Mouse (Mus musculus) erythroblast, embryonic 14.5 days (primary cell): ENCODE data around the gene Pitpnm1. TPM values are rescaled to one million over a fixed set of nuclear protein-coding genes. Genes with fewer than 3 reads are reported as not detected.
"Not testable (repeated sequence)": the region's sequence is repeated elsewhere in the genome, so short reads cannot be mapped to it uniquely, and the experiment has no call there.

Experiments used
- H3K27me3 ChIP-seq: 2 replicates; pipeline ENCODE4 v1.6.1; 2012; ENCODE audit warnings: inconsistent platforms; ENCODE audit not compliant: control insufficient read depth
- H3K36me3 ChIP-seq: 2 replicates; pipeline ENCODE4 v1.6.1; 2012; ENCODE audit warnings: mild to moderate bottlenecking, inconsistent platforms; ENCODE audit not compliant: control insufficient read depth
- H3K4me1 ChIP-seq: 2 replicates; pipeline ENCODE4 v1.6.1; 2012; ENCODE audit warnings: inconsistent platforms; ENCODE audit not compliant: control insufficient read depth
- H3K4me3 ChIP-seq: replicated peaks from 2 replicates; pipeline ENCODE3; 2012; ENCODE audit warnings: moderate library complexity, mild to moderate bottlenecking, inconsistent platforms
- H3K9me3 ChIP-seq: 2 replicates; pipeline ENCODE4 v1.6.1; 2012; ENCODE audit warnings: low read length, inconsistent platforms, mixed read lengths; ENCODE audit not compliant: control insufficient read depth
- GATA1 ChIP-seq: IDR thresholded peaks from 2 replicates; pipeline ENCODE4 v1.6.1; 2012; ENCODE audit warnings: low read length, inconsistent platforms, mixed read lengths
- TAL1 ChIP-seq: IDR thresholded peaks from 3 replicates; pipeline ENCODE4 v1.6.1; 2012; ENCODE audit warnings: low read length, inconsistent platforms, mixed read lengths
- polyA plus RNA-seq: library from polyadenylated mRNA; stranded (reverse); fragments of >175 nt; gene quantifications from 2 replicates; pipeline ENCODE4 v1.2.3, GENCODE M21; 2012

Gene Pitpnm1
- polyA plus RNA-seq, 1 experiment: 0.94 TPM

GRCm38 (mm10) chr19:4066877-4067276 lies 32.9 kb upstream of the Pitpnm1 start:
- Histone ChIP-seq H3K36me3 (no peaks in the 10 kb centered on the region), H3K9me3 (no peaks in the 10 kb centered on the region), H3K4me3 (no peak overlapping the region), H3K4me1 (peaks cover 6% of the 10 kb centered on the region), H3K27me3 (peaks cover 9% of the 10 kb centered on the region)
- TF ChIP-seq GATA1 (no peak), TAL1 (no peak)

DNA sequence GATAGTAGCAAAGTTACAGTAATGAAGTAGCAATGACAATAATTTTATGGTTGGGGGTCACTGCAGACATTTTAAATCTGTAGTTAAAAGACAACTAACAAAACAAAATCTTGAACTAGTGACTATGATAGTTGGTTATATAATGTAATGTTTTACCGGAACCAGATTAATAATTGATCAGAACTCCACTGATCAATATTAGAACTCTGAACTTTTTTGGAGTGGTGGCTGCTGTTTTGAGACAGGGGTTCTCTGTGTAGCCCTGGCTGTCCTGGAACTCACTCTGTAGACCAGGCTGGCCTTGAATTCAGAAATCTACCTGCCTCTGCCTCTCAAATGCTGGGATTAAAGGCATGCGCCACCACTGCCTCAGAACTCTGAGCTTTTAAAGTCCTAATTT lies 31.6 kb upstream of the Pitpnm1 start:
- not testable (repeated sequence) for H3K36me3 ChIP-seq, H3K4me1 ChIP-seq

GRCm38 (mm10) chr19:4068717-4069410 lies 30.9 kb upstream of the Pitpnm1 start:
- Histone ChIP-seq H3K4me1 (peaks cover 6% of the 10 kb centered on the region), H3K9me3 (no peaks in the 10 kb centered on the region), H3K27me3 (peaks cover 9% of the 10 kb centered on the region), H3K4me3 (no peak overlapping the region), H3K36me3 (no peaks in the 10 kb centered on the region)
- no peak for TF ChIP-seq GATA1
- no peak for TF ChIP-seq TAL1

More for the DNA sequence above, 31.6 kb upstream of the Pitpnm1 start:
- not testable (repeated sequence) for H3K4me3 ChIP-seq, H3K27me3 ChIP-seq, H3K9me3 ChIP-seq

DNA sequence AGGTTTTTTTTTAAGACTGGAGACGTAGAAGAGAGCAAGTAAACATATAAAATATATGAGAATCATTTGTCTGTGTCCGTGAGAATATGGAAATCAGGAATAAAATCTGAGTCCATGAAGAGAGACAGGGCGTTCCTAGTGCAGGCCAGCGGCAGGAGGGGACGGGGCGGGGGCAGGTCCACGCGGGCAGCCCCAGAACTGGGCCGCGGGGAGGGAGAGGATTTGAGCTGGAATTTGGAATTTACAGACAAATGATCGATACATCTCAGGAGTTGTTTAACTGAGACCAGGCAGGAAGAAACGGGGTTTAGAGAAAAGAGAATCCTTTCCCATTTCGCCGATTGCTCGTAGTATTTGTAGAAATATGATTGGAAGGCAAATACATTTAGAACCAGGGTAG lies 29.5 kb upstream of the Pitpnm1 start:
- Histone ChIP-seq H3K4me1 (peaks cover 3% of the 10 kb centered on the region), H3K4me3 (no peak overlapping the region), H3K9me3 (no peaks in the 10 kb centered on the region), H3K27me3 (peaks cover 9% of the 10 kb centered on the region), H3K36me3 (no peaks in the 10 kb centered on the region)
- TF ChIP-seq TAL1 (no peak), GATA1 (no peak)

DNA sequence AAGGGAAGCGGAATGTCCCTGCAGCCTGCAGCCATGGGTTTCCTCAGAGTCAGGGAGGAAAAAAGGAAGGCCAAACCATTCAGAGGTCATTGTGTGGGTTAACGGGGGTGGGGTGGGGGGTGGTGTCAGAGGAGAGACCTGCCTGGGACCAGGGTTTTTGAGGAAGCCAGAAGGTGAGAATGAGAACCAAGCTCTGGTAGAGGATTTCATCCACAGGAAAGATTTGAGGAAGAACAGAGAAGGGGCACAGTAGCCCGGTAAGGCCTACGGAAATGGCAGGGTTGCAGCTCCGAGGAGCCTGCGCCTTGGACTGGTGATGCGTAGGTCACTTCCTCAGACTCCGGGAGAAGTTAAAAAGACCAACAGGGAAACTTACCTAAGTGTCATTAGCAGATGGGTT lies 29.0 kb upstream of the Pitpnm1 start:
- TF ChIP-seq TAL1: no peak
- TF ChIP-seq GATA1: no peak
- H3K27me3 ChIP-seq: peaks cover 9% of the 10 kb centered on the region
- no peaks in the 10 kb centered on the region for H3K9me3 ChIP-seq
- H3K4me3 ChIP-seq: no peak overlapping the region
- peaks cover 3% of the 10 kb centered on the region for H3K4me1 ChIP-seq
- no peaks in the 10 kb centered on the region for H3K36me3 ChIP-seq

GRCm38 (mm10) chr19:4071406-4071805 lies 28.4 kb upstream of the Pitpnm1 start:
- no peaks in the 10 kb centered on the region; the same call in 1 of the 2 replicates for H3K9me3 ChIP-seq
- no peak overlapping the region for H3K4me3 ChIP-seq
- peaks cover 9% of the 10 kb centered on the region for H3K27me3 ChIP-seq
- H3K4me1 ChIP-seq: peaks cover 3% of the 10 kb centered on the region
- no peaks in the 10 kb centered on the region for H3K36me3 ChIP-seq
- no peak for TF ChIP-seq GATA1
- TF ChIP-seq TAL1: no peak

DNA sequence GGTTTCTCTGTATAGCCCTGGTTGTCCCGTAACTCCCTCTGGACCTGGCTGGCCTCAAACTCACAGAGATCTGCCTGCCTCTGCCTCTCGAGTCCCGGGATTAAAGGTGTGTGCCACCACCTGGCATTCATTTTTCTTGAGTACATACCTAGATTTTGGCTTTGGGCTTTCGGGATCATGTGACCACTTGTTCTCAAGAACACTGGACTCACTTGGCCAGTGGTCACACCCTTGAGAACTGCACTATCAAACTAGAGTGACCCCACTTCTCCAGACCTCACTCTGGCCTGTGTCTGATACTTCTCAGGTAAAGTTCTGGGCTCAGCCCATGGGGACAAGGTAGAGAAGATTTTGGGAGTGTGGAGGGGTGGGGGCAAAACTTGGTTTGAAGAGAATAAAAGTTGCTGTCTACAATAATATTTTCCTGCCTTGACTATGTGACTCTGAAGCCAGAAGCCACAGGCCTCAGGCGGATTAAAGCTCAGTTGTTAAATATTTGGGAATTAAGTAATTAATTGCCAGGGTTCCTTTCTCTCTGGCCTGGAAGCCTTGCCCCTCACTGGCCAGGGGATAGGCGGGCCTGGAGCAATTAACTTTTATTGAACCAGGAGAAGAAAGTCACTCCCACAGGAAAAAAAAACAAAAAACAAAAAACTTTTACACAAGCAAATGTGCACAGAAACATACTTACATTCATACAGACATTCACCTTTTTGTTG lies 26.9 kb upstream of the Pitpnm1 start:
- Histone ChIP-seq H3K4me1 (peaks cover 4% of the 10 kb centered on the region), H3K4me3 (no peak overlapping the region), H3K9me3 (peaks cover 2% of the 10 kb centered on the region; the same call in 1 of the 2 replicates), H3K27me3 (peaks cover 3% of the 10 kb centered on the region), H3K36me3 (no peaks in the 10 kb centered on the region)
- no peak for TF ChIP-seq GATA1
- no peak for TF ChIP-seq TAL1

DNA sequence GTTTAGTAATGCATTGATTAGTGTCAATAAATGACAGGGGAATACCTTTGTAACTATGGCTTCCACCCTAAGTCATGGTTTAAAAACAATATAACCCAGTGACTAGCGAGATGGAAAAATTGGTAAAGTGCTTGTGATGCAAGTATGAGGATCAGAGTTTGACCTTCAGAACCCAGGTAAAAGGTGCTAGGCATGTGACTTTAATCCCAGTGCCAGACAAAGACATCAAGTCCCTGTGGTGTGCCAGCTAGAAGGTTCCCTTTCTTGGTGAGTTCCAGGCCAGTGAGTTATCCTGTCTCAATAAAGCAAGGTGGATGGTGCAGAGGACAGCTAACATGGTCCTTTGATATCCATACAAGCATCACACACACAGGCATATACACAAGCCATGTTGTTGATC lies 24.3 kb upstream of the Pitpnm1 start:
- peaks cover 26% of the 10 kb centered on the region for H3K4me1 ChIP-seq
- H3K27me3 ChIP-seq: no peaks in the 10 kb centered on the region; the same call in 1 of the 2 replicates
- TF ChIP-seq TAL1 (no peak), GATA1 (no peak)
- H3K36me3 ChIP-seq: no peaks in the 10 kb centered on the region
- H3K9me3 ChIP-seq: peaks cover 2% of the 10 kb centered on the region; the same call in 1 of the 2 replicates
- H3K4me3 ChIP-seq: no peak overlapping the region

- H3K27me3 ChIP-seq: peaks cover 8% of the 10 kb centered on the region
- peaks cover 61% of the 10 kb centered on the region for H3K4me1 ChIP-seq
- H3K4me3 ChIP-seq: no peak overlapping the region
- no peak for TF ChIP-seq TAL1
- no peak for TF ChIP-seq GATA1
- H3K36me3 ChIP-seq: no peaks in the 10 kb centered on the region
- peaks cover 2% of the 10 kb centered on the region; the same call in 1 of the 2 replicates for H3K9me3 ChIP-seq
Observed at GRCm38 (mm10) chr19:4079594-4079993, 20.2 kb upstream of the Pitpnm1 start.
